Mouse (Mus musculus) kidney, adult 9 months (tissue): ENCODE measurements around the gene Chchd10.

ENCODE experiments used
- DNase-seq: peaks from one replicate; pipeline ENCODE4 v3.0.0; 2022

Chchd10 gene

GRCm38 (mm10) chr10:75951424-75952050, 18.6 kb downstream of the Chchd10 start:
- peak; percentile 80 for DNase-seq

GRCm38 (mm10) chr10:75954381-75954811, 21.5 kb downstream of the Chchd10 start, which contains the start of gene Gm5134:
TSS of gene Gm5134 (plus strand) at chr10:75954514.
- no peak for DNase-seq

- DNase-seq: no peak
Measured at GRCm38 (mm10) chr10:75973846-75974245, 40.9 kb downstream of the Chchd10 start.

- peak; percentile 47 for DNase-seq
Measured at GRCm38 (mm10) chr10:75975216-75975615, 42.3 kb downstream of the Chchd10 start.

- DNase-seq: no peak
Measured at GRCm38 (mm10) chr10:75978119-75978834, 45.3 kb downstream of the Chchd10 start.

GRCm38 (mm10) chr10:75978835-75979157, 45.9 kb downstream of the Chchd10 start:
- DNase-seq: no peak

GRCm38 (mm10) chr10:75979432-75979831, 46.5 kb downstream of the Chchd10 start:
- no peak for DNase-seq
